Mouse (Mus musculus) layer of hippocampus, adult 6 months (tissue): ENCODE data around the gene Slc27a2. TPM values are rescaled to one million over a fixed set of nuclear protein-coding genes. Genes with fewer than 3 reads are reported as not detected.

Experiments used
- long read RNA-seq, 2 experiments: library from polyadenylated mRNA; unstranded; transcript quantifications; one replicate each; pipeline ENCODE4 v2.0.0; 2019 to 2020
- polyA plus RNA-seq: library from polyadenylated mRNA; unstranded; fragments of <200 nt; fragmentation: Nextera tagmentation; gene quantifications from 2 replicates; pipeline ENCODE4 v1.2.3, GENCODE M21; 2021

The Slc27a2 gene
- 4.3 and 6.1 TPM in 2 replicates for polyA plus RNA-seq
- long read RNA-seq, experiment 1, transcript Slc27a2-201 (10 exons, 2,918 nt): major isoform, 13 of 13 reads
- long read RNA-seq, experiment 1, partial matches to known transcripts: 0 of 13 reads
- long read RNA-seq, experiment 1, other reads (novel, unspliced or antisense): 0 of 13 reads
- long read RNA-seq, experiment 2, transcript Slc27a2-201 (10 exons, 2,918 nt): major isoform, 64 of 65 reads
- long read RNA-seq, experiment 2, partial matches to known transcripts: 0 of 65 reads
- long read RNA-seq, experiment 2, other reads (novel, unspliced or antisense): 1 of 65 reads

DNA sequence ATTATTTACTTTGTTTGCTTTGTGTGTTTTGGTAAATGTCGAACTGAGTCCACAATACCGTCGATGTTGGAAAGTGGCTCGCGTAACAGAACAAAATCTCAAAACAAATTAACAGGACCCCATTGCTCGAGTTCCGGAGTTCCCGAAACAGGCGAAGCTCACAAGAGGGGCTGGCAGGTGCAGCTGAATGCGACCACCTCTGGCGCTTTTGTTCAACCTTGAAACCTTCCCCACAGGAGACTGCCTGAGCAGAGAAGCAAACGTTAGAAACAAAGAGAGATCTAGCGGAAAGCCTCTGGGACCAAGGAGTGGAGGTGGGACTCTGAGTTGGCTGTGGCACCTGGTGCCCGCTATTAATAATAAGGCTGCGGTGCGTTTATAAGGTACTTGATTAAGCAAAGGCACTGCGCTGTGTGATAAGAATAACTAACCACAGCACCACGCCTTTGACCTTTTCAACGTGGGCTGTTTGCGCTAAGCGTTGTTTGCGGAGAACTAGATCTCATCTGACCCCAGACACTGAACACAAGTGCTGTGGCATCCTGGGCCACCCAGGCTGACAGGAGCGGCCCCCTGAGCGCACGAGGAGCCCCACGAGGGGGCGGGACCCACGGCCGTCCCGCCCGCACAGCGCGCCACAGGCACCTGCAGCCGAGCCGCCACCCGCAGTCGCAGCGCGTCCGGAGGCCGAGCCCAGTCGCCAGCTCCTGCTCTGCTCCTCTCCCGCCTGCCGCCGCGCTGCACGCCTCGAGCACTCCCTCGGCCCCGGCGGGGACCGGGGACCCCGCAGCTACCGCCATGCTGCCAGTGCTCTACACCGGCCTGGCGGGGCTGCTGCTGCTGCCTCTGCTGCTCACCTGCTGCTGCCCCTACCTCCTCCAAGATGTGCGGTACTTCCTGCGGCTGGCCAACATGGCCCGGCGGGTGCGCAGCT, at the start of gene Slc27a2:
Gene Slc27a2, plus strand, starts transcription at position 51 of the 934 bp plus-strand sequence.

DNA sequence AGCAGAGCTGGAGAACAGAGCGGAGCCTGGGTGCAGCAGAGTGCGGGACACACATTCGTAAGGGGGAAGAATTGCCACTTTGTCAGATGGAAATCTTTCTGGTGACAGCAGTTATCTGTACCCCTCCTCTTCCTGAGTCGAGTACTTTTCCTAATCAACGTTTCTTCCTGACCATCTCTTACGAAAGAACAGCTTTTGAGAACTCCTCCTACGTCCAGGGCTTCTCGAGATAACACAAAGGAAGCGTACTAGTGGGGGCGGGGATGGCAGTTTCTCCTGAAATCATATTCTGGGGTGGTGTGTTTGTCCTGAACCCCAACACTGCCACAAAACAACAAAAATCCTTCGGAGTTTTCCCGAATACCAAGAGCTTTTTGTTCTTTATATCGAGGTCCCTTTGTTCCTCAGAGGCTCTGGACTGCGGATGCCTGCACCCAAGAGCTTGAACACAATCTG, 67.1 kb downstream of the Slc27a2 start, which contains the start of gene Hdc:
Gene Hdc, minus strand, starts transcription at position 51 of the 456 bp plus-strand sequence.

Other genes starting within 250 kb of the Slc27a2 start
- gene Atp8b4, start 51.7 kb upstream of the Slc27a2 start, polyA plus RNA-seq: not detected in 2 replicates
- 2.5 and 4.1 TPM in 2 replicates for gene Hdc, start 66.9 kb downstream of the Slc27a2 start, polyA plus RNA-seq
- 11.6 and 12.5 TPM in 2 replicates for gene Gabpb1, start 123.9 kb downstream of the Slc27a2 start, polyA plus RNA-seq
- 15.5 and 22.0 TPM in 2 replicates for gene Usp8, start 154.9 kb downstream of the Slc27a2 start, polyA plus RNA-seq
- gene Usp50, start 231.1 kb downstream of the Slc27a2 start, polyA plus RNA-seq: 2.6 and 3.2 TPM in 2 replicates